19 mouse cellular contexts compared by ENCODE assay signal in the genomic region with DNA sequence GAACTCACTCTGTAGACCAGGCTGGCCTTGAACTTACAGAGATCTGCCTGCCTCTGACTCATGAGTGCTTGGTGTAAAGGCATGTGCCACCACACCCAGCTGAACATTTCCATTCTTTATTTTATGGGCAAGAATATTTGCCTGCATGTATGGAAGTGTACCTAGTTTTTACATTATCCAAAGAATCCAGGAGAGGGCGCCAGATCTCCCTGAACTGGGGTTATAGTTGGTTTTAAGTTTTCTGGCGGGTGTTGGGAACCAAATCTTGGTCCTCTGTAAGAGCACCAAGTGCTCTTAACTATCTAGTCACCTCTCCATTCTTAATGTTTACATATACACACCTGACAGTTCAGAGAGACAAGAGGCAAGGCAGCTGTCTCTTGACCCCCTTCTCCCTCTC. TPM values are rescaled to one million over a fixed set of nuclear protein-coding genes. Genes with fewer than 3 reads are reported as not detected.
DNase-seq lines count a peak whose midpoint lies in the region; TF ChIP-seq lines count a peak whose summit lies in the region.
"Had no signal": no experiment of that assay in that cellular context is flagged by ENCODE, and none has a peak within 500 bp of the region (broad histone marks: within the 10 kb centered on the region; RNA-seq: fewer than 3 reads in every experiment).

No protein-coding gene starts in this region.

- peak; percentile 60 for TF ChIP-seq CTCF in layer of hippocampus, adult 2 months (conservative IDR thresholded peaks at IDR 0.05)

- H3K4me3 ChIP-seq in layer of hippocampus, adult 2 months = no peak overlapping the region
- H3K4me3 ChIP-seq: embryonic facial prominence, embryonic 13.5 days; heart, embryonic 10.5 days; hindbrain, embryonic 15.5 days; liver, embryonic 15.5 days; midbrain, embryonic 12.5 days; myocyte had no signal

- no peak overlapping the region for H3K27ac ChIP-seq in layer of hippocampus, adult 2 months
- H3K27ac ChIP-seq: embryonic facial prominence, embryonic 13.5 days; heart, embryonic 10.5 days; hindbrain, embryonic 15.5 days; liver, embryonic 15.5 days; midbrain, embryonic 12.5 days had no signal

- no peak for DNase-seq in layer of hippocampus, adult 2 months (ENCODE audit: low spot score in 2 of 2)
- DNase-seq in layer of hippocampus, postnatal 14 days (ENCODE audit: low spot score in 2 of 2) = no peak
- peak; percentile 41 for DNase-seq in thymus, postnatal 4 days
- DNase-seq in thymus, postnatal 25 days = no peak
- DNase-seq in R1 (ENCODE audit: low read depth, low spot score) = peak; percentile 55
- DNase-seq in lung, postnatal 25 days (ENCODE audit: low spot score) = no peak
- no peak for DNase-seq in layer of hippocampus, adult 9-11 months
- DNase-seq: cerebellum, adult 9-10 months; gastrocnemius, postnatal 36 days; heart, postnatal 10 days; kidney, adult 9 months; kidney, postnatal 4 days; lung, postnatal 14 days had no signal

RNA-seq across cellular contexts. Expression of a gene that starts 7.8 kb away (rescaled TPM):
- total RNA-seq in layer of hippocampus, adult 2 months (2021) = 100 to 1,000 TPM; 744 to 746 TPM
- total RNA-seq in layer of hippocampus, postnatal 14 days (2021) = 100 to 1,000 TPM; 582 to 626 TPM

RNA-seq across cellular contexts. Expression of a gene that starts 34.9 kb away (rescaled TPM):
- 100 to 1,000 TPM; 118 to 124 TPM for total RNA-seq in layer of hippocampus, adult 2 months (2021)
- total RNA-seq in layer of hippocampus, postnatal 14 days (2021) = 100 to 1,000 TPM; 111 to 112 TPM

Comparison
In these comparisons a context has a peak if more than half of its experiments do, and no peak if none do; other contexts are left out.
1. DNase-seq: peak in thymus, postnatal 4 days (single experiment) and R1 (single experiment); none in layer of hippocampus, adult 2 months (0 of 2), layer of hippocampus, postnatal 14 days (0 of 2), thymus, postnatal 25 days (single experiment), lung, postnatal 25 days (single experiment) and layer of hippocampus, adult 9-11 months (single experiment).